In the genomic region with DNA sequence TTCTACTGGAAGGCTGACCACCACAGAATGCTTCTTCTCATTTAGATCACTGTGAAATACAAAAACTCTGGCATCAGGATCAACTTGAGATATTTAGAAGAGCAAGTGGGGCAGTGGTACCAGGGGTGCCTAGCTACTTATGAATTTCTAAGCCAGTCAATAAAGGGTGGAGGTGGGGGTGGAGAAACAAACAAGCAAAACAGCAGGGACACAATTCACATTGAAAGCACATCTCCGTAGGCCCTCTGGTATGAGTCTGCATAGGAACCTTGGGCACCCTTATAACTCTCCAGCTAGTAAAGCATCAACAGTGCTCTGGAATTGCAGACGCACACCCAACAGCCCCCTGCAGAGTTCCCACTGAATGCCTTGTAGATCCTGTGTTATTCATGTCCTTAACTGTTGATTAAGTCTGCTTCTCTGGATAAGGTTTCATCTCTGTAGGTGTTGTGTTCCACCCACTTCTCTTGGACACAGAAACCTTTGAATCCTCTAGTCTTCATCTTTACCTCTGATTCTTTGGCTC, we compare ENCODE assay signal across 20 mouse cellular contexts.
"Had no signal": no experiment of that assay in that cellular context is flagged by ENCODE, and none has a peak within 500 bp of the region (broad histone marks: within the 10 kb centered on the region; RNA-seq: fewer than 3 reads in every experiment).

No protein-coding gene starts in this region.

- H3K4me3 ChIP-seq: liver, embryonic 15.5 days; lung, embryonic 15.5 days; megakaryocyte, embryonic 14.5 days; midbrain, embryonic 12.5 days; neural tube, embryonic 12.5 days had no signal

- H3K4me1 ChIP-seq: liver, embryonic 15.5 days; lung, embryonic 15.5 days; megakaryocyte, embryonic 14.5 days; midbrain, embryonic 12.5 days; neural tube, embryonic 12.5 days had no signal

- H3K27ac ChIP-seq: liver, embryonic 15.5 days; lung, embryonic 15.5 days; macrophage; midbrain, embryonic 12.5 days; neural tube, embryonic 12.5 days had no signal

- H3K36me3 ChIP-seq: liver, embryonic 15.5 days; lung, embryonic 15.5 days; midbrain, embryonic 12.5 days; neural tube, embryonic 12.5 days had no signal

- H3K9ac ChIP-seq: liver, embryonic 15.5 days; liver, postnatal 0 days; lung, embryonic 15.5 days; midbrain, embryonic 12.5 days; neural tube, embryonic 12.5 days had no signal

- ATAC-seq: liver, postnatal 0 days; lung, postnatal 0 days had no signal

- H3K4me2 ChIP-seq: liver, embryonic 15.5 days; lung, embryonic 15.5 days; midbrain, embryonic 12.5 days; neural tube, embryonic 12.5 days had no signal

- DNase-seq: liver, postnatal 0 days; lung, adult 2 months; lung, postnatal 14 days; lung, postnatal 36 days; midbrain, embryonic 14.5 days; retina, postnatal 1 day; right cerebral cortex, adult 18-20 months; right cerebral cortex, postnatal 25 days; right cerebral cortex, postnatal 4 days; spleen, adult 18-20 months; thymus, adult 18-20 months; thymus, postnatal 25 days; thymus, postnatal 4 days had no signal

- H3K27me3 ChIP-seq: liver, embryonic 15.5 days; lung, embryonic 15.5 days; megakaryocyte, embryonic 14.5 days; midbrain, embryonic 12.5 days; neural tube, embryonic 12.5 days had no signal

- H3K9me3 ChIP-seq: liver, embryonic 15.5 days; lung, embryonic 15.5 days; megakaryocyte, embryonic 14.5 days; midbrain, embryonic 12.5 days; neural tube, embryonic 12.5 days had no signal
